Mouse (Mus musculus): ENCODE results near the gene Sin3b. TPM values are rescaled to one million over a fixed set of nuclear protein-coding genes. Genes with fewer than 3 reads are reported as not detected.

The Sin3b gene
- polyA plus RNA-seq, 1 experiment, result 60.4 TPM

DNA sequence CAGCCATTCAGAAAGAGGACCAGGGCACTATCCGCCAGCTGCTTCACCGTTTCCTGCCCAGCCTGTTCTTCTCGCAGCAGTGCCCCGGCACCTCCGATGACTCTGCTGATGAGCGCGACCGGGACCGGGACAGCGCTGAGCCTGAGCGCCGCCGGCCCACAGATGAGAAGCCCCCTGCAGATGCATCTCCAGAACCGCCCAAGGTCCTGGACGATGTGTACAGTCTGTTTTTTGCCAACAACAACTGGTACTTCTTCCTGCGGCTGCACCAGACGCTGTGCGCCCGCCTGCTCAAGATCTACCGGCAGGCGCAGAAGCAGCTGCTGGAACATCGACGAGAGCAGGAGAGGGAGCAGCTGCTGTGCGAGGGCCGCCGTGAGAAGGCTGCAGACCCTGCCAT lies 26.8 kb downstream of the Sin3b start:
- 93% methylated on average over 26 of the region's 26 CpGs for WGBS
- H3K4me1 ChIP-seq (ENCODE audit: control insufficient read depth, insufficient read depth, low read length), result peaks cover 5% of the 10 kb centered on the region
- H3K4me3 ChIP-seq (replicated peaks; ENCODE audit: control insufficient read depth, low read depth, low read length), result no peak overlapping the region
- no peak for TF ChIP-seq CTCF (IDR thresholded peaks at IDR 0.05; ENCODE audit: control insufficient read depth, insufficient read depth, low read length)
- no peak for TF ChIP-seq POLR2A (IDR thresholded peaks at IDR 0.05; ENCODE audit: borderline replicate concordance, control insufficient read depth, low read depth, low read length)
- no peak overlapping the region for H3K27ac ChIP-seq (ENCODE audit: control insufficient read depth, insufficient read depth, low read depth, low read length, poor library complexity)

- TF ChIP-seq POLR2A (IDR thresholded peaks at IDR 0.05; ENCODE audit: borderline replicate concordance, control insufficient read depth, low read depth, low read length), result no peak
- TF ChIP-seq CTCF (IDR thresholded peaks at IDR 0.05; ENCODE audit: control insufficient read depth, insufficient read depth, low read length), result no peak
- Histone ChIP-seq H3K27ac (ENCODE audit: control insufficient read depth, insufficient read depth, low read depth, low read length, poor library complexity) (no peak overlapping the region), H3K4me1 (ENCODE audit: control insufficient read depth, insufficient read depth, low read length) (peaks cover 5% of the 10 kb centered on the region), H3K4me3 (replicated peaks; ENCODE audit: control insufficient read depth, low read depth, low read length) (no peak overlapping the region)
- WGBS, result 91% methylated on average over 6 of the region's 6 CpGs
These were observed 27.2 kb downstream of the Sin3b start for GRCm38 (mm10) chr8:72750266-72750665.

- peaks cover 5% of the 10 kb centered on the region for H3K4me1 ChIP-seq (ENCODE audit: control insufficient read depth, insufficient read depth, low read length)
- WGBS, result 84% methylated on average over 3 of the region's 3 CpGs
- no peak overlapping the region for H3K4me3 ChIP-seq (replicated peaks; ENCODE audit: control insufficient read depth, low read depth, low read length)
- no peak overlapping the region for H3K27ac ChIP-seq (ENCODE audit: control insufficient read depth, insufficient read depth, low read depth, low read length, poor library complexity)
- no peak for TF ChIP-seq CTCF (IDR thresholded peaks at IDR 0.05; ENCODE audit: control insufficient read depth, insufficient read depth, low read length)
- no peak for TF ChIP-seq POLR2A (IDR thresholded peaks at IDR 0.05; ENCODE audit: borderline replicate concordance, control insufficient read depth, low read depth, low read length)
These were observed 28.0 kb downstream of the Sin3b start for GRCm38 (mm10) chr8:72751126-72751525.

GRCm38 (mm10) chr8:72752289-72752688 lies 29.2 kb downstream of the Sin3b start:
- 82% methylated on average over 3 of the region's 3 CpGs for WGBS
- H3K27ac ChIP-seq (ENCODE audit: control insufficient read depth, insufficient read depth, low read depth, low read length, poor library complexity), result no peak overlapping the region
- TF ChIP-seq POLR2A (IDR thresholded peaks at IDR 0.05; ENCODE audit: borderline replicate concordance, control insufficient read depth, low read depth, low read length), result no peak
- no peak for TF ChIP-seq CTCF (IDR thresholded peaks at IDR 0.05; ENCODE audit: control insufficient read depth, insufficient read depth, low read length)
- H3K4me3 ChIP-seq (replicated peaks; ENCODE audit: control insufficient read depth, low read depth, low read length), result no peak overlapping the region
- H3K4me1 ChIP-seq (ENCODE audit: control insufficient read depth, insufficient read depth, low read length), result peaks cover 5% of the 10 kb centered on the region

GRCm38 (mm10) chr8:72753165-72753564 lies 30.1 kb downstream of the Sin3b start:
- no peak for TF ChIP-seq POLR2A (IDR thresholded peaks at IDR 0.05; ENCODE audit: borderline replicate concordance, control insufficient read depth, low read depth, low read length)
- 92% methylated on average over 9 of the region's 9 CpGs for WGBS

DNA sequence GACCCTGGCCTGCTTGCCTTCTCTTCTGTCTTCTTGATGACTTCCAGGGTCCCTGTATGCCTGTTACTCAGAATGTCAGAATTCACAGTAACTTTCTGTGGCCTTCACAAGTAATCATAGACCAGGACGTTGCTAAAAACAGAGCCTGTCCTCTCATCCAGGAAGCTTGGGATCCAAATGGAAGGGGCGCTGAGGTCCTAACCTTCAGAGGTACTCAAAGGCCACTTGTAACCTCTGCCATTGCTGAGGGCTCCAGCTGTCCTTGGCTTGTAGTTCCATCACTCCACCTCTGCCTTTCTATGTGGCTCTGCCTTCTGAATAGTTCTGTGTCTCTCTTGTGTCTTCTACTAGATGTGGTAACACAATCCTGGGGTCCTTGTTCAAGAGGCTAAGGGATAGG lies 30.7 kb downstream of the Sin3b start:
- 82% methylated on average over 2 of the region's 2 CpGs for WGBS
- Histone ChIP-seq H3K27ac (ENCODE audit: control insufficient read depth, insufficient read depth, low read depth, low read length, poor library complexity) (no peak overlapping the region), H3K4me3 (replicated peaks; ENCODE audit: control insufficient read depth, low read depth, low read length) (no peak overlapping the region), H3K4me1 (ENCODE audit: control insufficient read depth, insufficient read depth, low read length) (no peaks in the 10 kb centered on the region; the same call in 1 of the 2 replicates)
- TF ChIP-seq CTCF (IDR thresholded peaks at IDR 0.05; ENCODE audit: control insufficient read depth, insufficient read depth, low read length), result no peak
- TF ChIP-seq POLR2A (IDR thresholded peaks at IDR 0.05; ENCODE audit: borderline replicate concordance, control insufficient read depth, low read depth, low read length), result no peak

More at GRCm38 (mm10) chr8:72753165-72753564, 30.1 kb downstream of the Sin3b start:
- no peaks in the 10 kb centered on the region; the same call in 1 of the 2 replicates for H3K4me1 ChIP-seq (ENCODE audit: control insufficient read depth, insufficient read depth, low read length)
- H3K4me3 ChIP-seq (replicated peaks; ENCODE audit: control insufficient read depth, low read depth, low read length), result no peak overlapping the region
- no peak overlapping the region for H3K27ac ChIP-seq (ENCODE audit: control insufficient read depth, insufficient read depth, low read depth, low read length, poor library complexity)

GRCm38 (mm10) chr8:72756031-72756430 lies 32.9 kb downstream of the Sin3b start:
- Histone ChIP-seq H3K4me3 (replicated peaks; ENCODE audit: control insufficient read depth, low read depth, low read length) (no peak overlapping the region), H3K4me1 (ENCODE audit: control insufficient read depth, insufficient read depth, low read length) (no peaks in the 10 kb centered on the region; the same call in 1 of the 2 replicates), H3K27ac (ENCODE audit: control insufficient read depth, insufficient read depth, low read depth, low read length, poor library complexity) (no peak overlapping the region)
- TF ChIP-seq CTCF (IDR thresholded peaks at IDR 0.05; ENCODE audit: control insufficient read depth, insufficient read depth, low read length) (no peak), POLR2A (IDR thresholded peaks at IDR 0.05; ENCODE audit: borderline replicate concordance, control insufficient read depth, low read depth, low read length) (no peak)
- 87% methylated on average over 2 of the region's 2 CpGs for WGBS

DNA sequence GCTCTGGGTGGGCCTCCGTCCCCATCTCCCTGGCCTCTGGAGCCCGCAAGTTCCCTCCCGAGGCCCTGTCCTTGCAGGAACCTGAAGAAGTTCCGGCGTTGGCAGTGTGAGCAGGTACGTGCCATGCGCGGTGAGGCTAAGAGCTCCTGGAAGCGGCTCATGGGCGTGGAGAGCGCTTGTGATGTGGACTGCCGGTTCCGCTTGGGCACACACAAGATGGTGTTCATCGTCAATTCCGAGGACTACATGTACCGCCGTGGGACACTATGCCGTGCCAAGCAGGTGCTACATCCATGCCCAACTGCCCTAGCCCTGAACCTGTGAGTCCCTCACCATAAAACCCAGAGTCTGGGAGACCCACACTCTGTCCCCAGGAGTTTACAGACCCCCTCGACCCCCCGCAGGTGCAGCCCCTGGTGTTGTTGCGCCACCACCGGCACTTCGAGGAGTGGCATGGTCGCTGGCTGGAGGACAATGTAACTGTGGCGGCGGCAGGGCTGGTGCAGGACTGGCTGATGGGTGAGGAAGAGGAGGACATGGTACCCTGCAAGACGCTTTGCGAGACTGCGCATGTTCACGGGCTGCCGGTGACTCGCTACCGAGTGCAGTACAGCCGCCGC lies 33.8 kb downstream of the Sin3b start:
- H3K27ac ChIP-seq (ENCODE audit: control insufficient read depth, insufficient read depth, low read depth, low read length, poor library complexity), result no peak overlapping the region
- H3K4me3 ChIP-seq (replicated peaks; ENCODE audit: control insufficient read depth, low read depth, low read length), result no peak overlapping the region
- 91% methylated on average over 35 of the region's 35 CpGs for WGBS
- H3K4me1 ChIP-seq (ENCODE audit: control insufficient read depth, insufficient read depth, low read length), result no peaks in the 10 kb centered on the region; the same call in 1 of the 2 replicates
- no peak for TF ChIP-seq CTCF (IDR thresholded peaks at IDR 0.05; ENCODE audit: control insufficient read depth, insufficient read depth, low read length)

All from bone marrow, adult 2 months (tissue).